Mouse (Mus musculus) C2C12 (cell line): Measurements from ENCODE around the gene Nfia. TPM values are rescaled to one million over a fixed set of nuclear protein-coding genes. Genes with fewer than 3 reads are reported as not detected.

ENCODE experiments used
- H3K27me3 ChIP-seq: one replicate; pipeline ENCODE4 v1.6.1; 2011; ENCODE audit not compliant: control insufficient read depth, insufficient read depth, insufficient read length
- H3K36me3 ChIP-seq: one replicate; pipeline ENCODE4 v1.6.1; 2011; ENCODE audit not compliant: control insufficient read depth, insufficient read depth
- H3K4me3 ChIP-seq: one replicate; pipeline ENCODE4 v1.5.1; 2011; ENCODE audit warnings: mild to moderate bottlenecking, control low read depth; ENCODE audit not compliant: poor library complexity, insufficient read depth, severe bottlenecking
- H3K79me2 ChIP-seq: one replicate; pipeline ENCODE4 v1.6.1; 2011; ENCODE audit not compliant: control insufficient read depth, insufficient read depth
- H3K79me3 ChIP-seq: one replicate; pipeline ENCODE4 v1.6.1; 2011; ENCODE audit warnings: low read depth, control low read depth
- H3ac ChIP-seq: one replicate; pipeline ENCODE3; 2011; ENCODE audit warnings: low read depth; ENCODE audit not compliant: control insufficient read depth, insufficient read length
- CEBPB ChIP-seq: IDR thresholded peaks from one replicate; pipeline ENCODE4 v1.6.1; 2011; ENCODE audit warnings: low read depth, mild to moderate bottlenecking, control low read depth, moderate library complexity
- CTCF ChIP-seq: IDR thresholded peaks from one replicate; pipeline ENCODE4 v1.5.1; 2011; ENCODE audit not compliant: control insufficient read depth, insufficient read depth, insufficient read length
- FOSL1 ChIP-seq: IDR thresholded peaks from one replicate; pipeline ENCODE4 v1.8.0; 2011; ENCODE audit warnings: mild to moderate bottlenecking, low read length; ENCODE audit not compliant: poor library complexity, insufficient read depth, severe bottlenecking
- MAX ChIP-seq: IDR thresholded peaks from one replicate; pipeline ENCODE4 v1.6.1; 2011; ENCODE audit warnings: mild to moderate bottlenecking, control low read depth
- MYOD1 ChIP-seq: IDR thresholded peaks from one replicate; pipeline ENCODE4 v1.6.1; 2011; ENCODE audit warnings: low read depth; ENCODE audit not compliant: control insufficient read depth, insufficient read length
- MYOG ChIP-seq: IDR thresholded peaks from one replicate; pipeline ENCODE4 v1.6.1; 2011; ENCODE audit not compliant: control insufficient read depth, insufficient read length; ENCODE audit errors: extremely low read depth
- USF1 ChIP-seq: IDR thresholded peaks from one replicate; pipeline ENCODE4 v1.6.1; 2011; ENCODE audit warnings: low read depth, mild to moderate bottlenecking, control low read depth, moderate library complexity
- polyA plus RNA-seq: library from polyadenylated mRNA; unstranded; fragments of >200 nt; fragmentation: generic; extraction: Trizol; gene quantifications from one replicate; pipeline ENCODE4 v1.2.1, GENCODE M21; 2012; ENCODE audit warnings: missing spikeins

Nfia gene
- polyA plus RNA-seq, 1 experiment = 0.33 TPM

GRCm38 (mm10) chr4:97891611-97892010 is 119.1 kb downstream of the Nfia start:
- H3K36me3 ChIP-seq = no peaks in the 10 kb centered on the region
- no peak overlapping the region for H3ac ChIP-seq
- TF ChIP-seq CEBPB (no peak), FOSL1 (no peak)
- H3K4me3 ChIP-seq = no peak overlapping the region
- H3K27me3 ChIP-seq = no peaks in the 10 kb centered on the region
- no peaks in the 10 kb centered on the region for H3K79me2 ChIP-seq
- no peaks in the 10 kb centered on the region for H3K79me3 ChIP-seq

- no peak overlapping the region for H3K4me3 ChIP-seq
- no peaks in the 10 kb centered on the region for H3K36me3 ChIP-seq
- no peak overlapping the region for H3ac ChIP-seq
- H3K79me3 ChIP-seq = no peaks in the 10 kb centered on the region
- H3K79me2 ChIP-seq = no peaks in the 10 kb centered on the region
- H3K27me3 ChIP-seq = no peaks in the 10 kb centered on the region
- no peak for TF ChIP-seq USF1
- no peak for TF ChIP-seq CTCF
- TF ChIP-seq FOSL1 = no peak
- TF ChIP-seq MAX = no peak
- no peak for TF ChIP-seq CEBPB
- no peak for TF ChIP-seq MYOG
- TF ChIP-seq MYOD1 = no peak
Observed at GRCm38 (mm10) chr4:97893915-97894884, 121.7 kb downstream of the Nfia start.

GRCm38 (mm10) chr4:97895940-97896339 is 123.4 kb downstream of the Nfia start:
- no peak for TF ChIP-seq MAX
- no peak for TF ChIP-seq MYOD1
- no peak for TF ChIP-seq CTCF
- Histone ChIP-seq H3K27me3 (no peaks in the 10 kb centered on the region), H3K4me3 (no peak overlapping the region), H3ac (no peak overlapping the region), H3K79me3 (no peaks in the 10 kb centered on the region), H3K36me3 (no peaks in the 10 kb centered on the region), H3K79me2 (no peaks in the 10 kb centered on the region)

GRCm38 (mm10) chr4:97900256-97900944 is 127.9 kb downstream of the Nfia start:
- Histone ChIP-seq H3K27me3 (no peaks in the 10 kb centered on the region), H3K4me3 (no peak overlapping the region), H3K36me3 (no peaks in the 10 kb centered on the region), H3K79me2 (no peaks in the 10 kb centered on the region), H3K79me3 (no peaks in the 10 kb centered on the region), H3ac (no peak overlapping the region)
- TF ChIP-seq FOSL1 = no peak
- no peak for TF ChIP-seq MAX
- TF ChIP-seq CEBPB = no peak
- no peak for TF ChIP-seq CTCF
- TF ChIP-seq MYOG = no peak
- TF ChIP-seq USF1 = no peak
- TF ChIP-seq MYOD1 = no peak

- Histone ChIP-seq H3K27me3 (no peaks in the 10 kb centered on the region), H3K79me3 (no peaks in the 10 kb centered on the region), H3K79me2 (no peaks in the 10 kb centered on the region), H3K4me3 (no peak overlapping the region), H3K36me3 (no peaks in the 10 kb centered on the region), H3ac (no peak overlapping the region)
- no peak for TF ChIP-seq MYOD1
Observed at GRCm38 (mm10) chr4:97905826-97906225, 133.3 kb downstream of the Nfia start.

GRCm38 (mm10) chr4:97908576-97909147 is 136.1 kb downstream of the Nfia start:
- H3K4me3 ChIP-seq = no peak overlapping the region
- no peaks in the 10 kb centered on the region for H3K79me3 ChIP-seq
- TF ChIP-seq CTCF (no peak), FOSL1 (no peak), MYOD1 (no peak), MYOG (no peak), MAX (no peak), CEBPB (no peak), USF1 (no peak)
- H3K79me2 ChIP-seq = no peaks in the 10 kb centered on the region
- no peaks in the 10 kb centered on the region for H3K27me3 ChIP-seq
- no peak overlapping the region for H3ac ChIP-seq
- H3K36me3 ChIP-seq = no peaks in the 10 kb centered on the region
